Mouse (Mus musculus): ENCODE measurements around the gene Vapa.

The Vapa gene

DNA sequence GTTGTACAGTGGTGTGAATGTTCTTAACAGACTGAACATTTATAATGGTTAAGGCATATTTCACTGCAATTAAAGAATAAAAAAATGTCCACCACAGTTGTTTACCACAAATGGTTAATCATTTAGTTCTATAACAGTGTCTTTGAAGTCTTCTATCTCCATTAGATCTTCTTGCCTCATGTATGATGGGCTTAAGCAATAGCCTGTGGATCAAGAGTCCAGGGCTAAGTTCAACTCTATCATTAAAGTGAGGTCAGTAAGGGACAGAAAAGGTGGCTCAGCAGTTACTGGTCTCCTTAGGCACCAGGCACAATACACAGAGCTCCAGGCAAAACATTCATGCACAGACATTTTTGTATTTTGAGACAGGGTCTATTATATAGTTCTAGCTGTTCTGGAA lies 9.8 kb upstream of the Vapa start:
- no peak for DNase-seq (ENCODE audit: low spot score)

GRCm38 (mm10) chr17:65618431-65618830 lies 5.1 kb upstream of the Vapa start:
- no peak for DNase-seq (ENCODE audit: low spot score)

DNA sequence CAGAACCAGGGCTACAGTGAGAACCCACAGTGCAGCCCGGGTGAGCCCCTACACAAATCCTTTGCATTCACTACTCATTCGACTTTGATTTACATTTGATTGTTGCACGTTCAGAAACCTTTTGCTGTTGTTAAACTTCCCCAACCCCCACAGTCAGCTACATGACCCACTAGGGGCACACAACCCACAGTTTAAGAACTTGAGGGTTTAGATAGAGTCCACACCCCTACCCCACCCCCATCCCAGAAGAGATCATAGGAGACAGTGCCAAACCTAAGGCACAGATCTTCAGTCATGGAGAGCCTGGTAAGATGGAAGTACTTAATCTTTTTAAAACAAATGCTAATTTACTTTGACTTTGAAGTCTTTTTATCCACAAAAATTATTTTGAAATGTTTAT lies 2.3 kb upstream of the Vapa start:
- DNase-seq (ENCODE audit: low spot score) = no peak

DNA sequence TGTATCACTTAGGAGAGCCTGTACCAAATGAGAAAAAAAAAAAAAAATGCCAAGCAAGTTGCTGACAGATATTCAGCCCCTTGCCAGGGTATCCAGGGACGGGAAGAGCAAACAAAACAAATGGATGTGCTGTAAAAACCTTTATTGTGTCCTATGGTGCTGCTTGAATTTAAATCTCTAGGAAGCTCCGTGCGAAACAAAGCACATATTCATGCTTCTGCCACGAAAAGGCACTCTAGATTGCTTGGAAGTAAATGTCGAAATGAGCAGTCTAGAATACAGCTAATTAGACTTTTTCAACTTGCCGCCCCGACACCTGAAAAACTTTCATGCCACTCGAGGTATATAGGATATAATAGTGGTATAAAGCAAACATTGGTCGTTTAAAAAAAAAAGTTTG lies 1.1 kb upstream of the Vapa start:
- no peak for DNase-seq (ENCODE audit: low spot score)

DNA sequence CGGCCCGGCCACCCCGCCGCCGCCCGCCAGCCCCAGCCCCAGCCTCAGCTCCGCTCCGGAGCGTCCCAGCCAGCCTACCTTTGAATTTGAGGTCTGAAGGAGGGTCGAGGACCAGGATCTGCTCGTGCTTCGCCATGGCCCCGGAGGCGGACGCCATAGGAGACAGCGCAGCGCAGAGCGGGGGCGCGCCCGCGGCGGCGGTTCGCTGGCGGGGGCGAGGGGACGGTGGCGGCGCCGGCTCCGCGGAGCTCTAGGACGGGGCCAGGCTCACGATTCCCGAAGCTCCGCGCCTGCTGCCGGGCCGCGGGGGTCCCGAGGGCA lies 253 bp downstream of the Vapa start:
- DNase-seq (ENCODE audit: low spot score) = no peak

- DNase-seq (ENCODE audit: low spot score) = peak; percentile 20
Observed at GRCm38 (mm10) chr17:65612391-65613141, 789 bp downstream of the Vapa start.

DNA sequence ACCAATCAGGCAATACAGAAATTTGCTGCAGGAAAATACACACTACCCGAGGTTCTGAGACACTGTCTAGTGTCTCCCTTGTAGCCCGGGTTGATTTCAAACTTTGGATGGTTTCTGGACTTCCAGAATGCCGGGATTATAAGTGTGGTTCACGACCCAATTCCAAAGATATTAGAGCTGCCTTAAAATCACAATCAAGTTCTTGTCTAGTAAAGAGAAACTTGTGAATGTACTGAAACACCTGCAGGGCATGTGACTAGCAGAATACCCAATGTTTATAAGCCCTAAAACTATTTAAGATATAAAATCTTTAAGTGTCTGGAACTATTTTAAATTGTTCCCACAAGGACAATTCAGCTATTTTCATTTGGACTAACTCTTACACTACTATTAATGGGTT lies 1.6 kb downstream of the Vapa start:
- DNase-seq (ENCODE audit: low spot score) = no peak

DNA sequence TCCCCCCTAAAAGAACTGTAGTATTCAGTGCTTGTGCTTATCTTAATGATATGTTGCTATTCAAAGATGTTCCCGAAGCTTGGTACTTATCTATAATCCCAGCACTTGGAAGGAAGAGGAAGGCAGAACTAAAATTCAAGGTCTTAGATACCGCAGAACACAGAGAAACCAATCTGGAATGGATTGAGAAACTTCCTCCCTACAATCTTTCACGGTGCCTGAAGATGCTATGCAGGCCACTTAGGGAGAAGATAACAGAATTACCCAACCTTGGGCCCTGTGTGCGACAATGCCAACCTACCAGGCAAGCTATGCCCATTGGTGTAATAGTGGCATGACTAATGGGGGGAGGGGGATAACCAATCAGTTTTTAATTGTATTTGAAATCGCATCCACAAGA lies 4.6 kb downstream of the Vapa start:
- no peak for DNase-seq (ENCODE audit: low spot score)

DNA sequence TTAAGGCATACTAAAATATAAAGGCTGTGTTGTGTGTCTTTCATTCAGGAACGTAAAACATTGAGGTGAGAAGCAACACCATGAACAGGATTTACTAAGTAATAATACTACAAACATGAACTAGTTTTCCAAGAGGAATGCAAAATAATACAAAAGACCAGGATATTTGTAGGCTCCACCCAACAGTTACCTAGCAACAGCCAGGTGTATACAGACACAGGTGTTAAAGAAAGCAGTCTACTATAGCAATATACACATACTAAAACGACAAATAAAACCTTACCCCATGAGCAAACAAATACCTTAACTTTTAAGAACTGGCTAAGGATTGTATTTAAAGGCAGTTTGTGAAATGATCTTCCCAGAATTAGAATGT lies 5.1 kb downstream of the Vapa start:
- no peak for DNase-seq (ENCODE audit: low spot score)

DNA sequence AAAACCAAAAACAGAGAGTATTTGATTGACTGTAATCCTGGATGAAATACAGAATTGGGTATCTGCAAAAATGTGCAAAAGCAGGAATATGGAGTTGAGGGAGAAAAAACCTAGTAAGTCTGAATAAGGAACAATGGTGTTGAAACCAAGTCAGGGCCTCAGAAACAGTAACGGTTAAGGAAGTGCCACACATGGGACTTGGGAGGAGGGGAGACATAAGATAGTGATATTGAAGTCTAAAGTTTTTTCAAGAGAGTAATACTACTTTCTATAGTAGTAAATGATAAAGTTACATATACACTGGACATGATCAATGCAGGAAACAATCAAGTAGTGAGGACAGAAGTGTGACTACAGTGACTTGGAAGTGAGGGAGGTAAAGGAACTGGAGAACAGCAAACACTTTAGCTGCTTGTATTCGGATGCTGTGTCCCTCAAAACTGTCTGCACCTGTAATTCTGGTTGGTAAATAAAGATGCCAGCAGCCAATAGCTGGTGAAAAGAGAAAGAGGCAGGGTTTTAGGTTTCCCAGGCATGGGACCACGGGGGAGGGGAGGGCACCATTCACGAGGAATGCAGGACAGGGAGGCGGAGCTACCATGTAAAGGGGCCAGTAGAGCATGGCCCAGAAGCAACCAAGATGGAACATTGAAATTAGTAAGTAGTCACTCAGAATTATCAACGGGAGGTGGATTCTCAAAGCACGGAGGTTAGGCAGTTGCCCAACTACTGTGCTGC lies 5.6 kb downstream of the Vapa start:
- DNase-seq (ENCODE audit: low spot score) = no peak

DNA sequence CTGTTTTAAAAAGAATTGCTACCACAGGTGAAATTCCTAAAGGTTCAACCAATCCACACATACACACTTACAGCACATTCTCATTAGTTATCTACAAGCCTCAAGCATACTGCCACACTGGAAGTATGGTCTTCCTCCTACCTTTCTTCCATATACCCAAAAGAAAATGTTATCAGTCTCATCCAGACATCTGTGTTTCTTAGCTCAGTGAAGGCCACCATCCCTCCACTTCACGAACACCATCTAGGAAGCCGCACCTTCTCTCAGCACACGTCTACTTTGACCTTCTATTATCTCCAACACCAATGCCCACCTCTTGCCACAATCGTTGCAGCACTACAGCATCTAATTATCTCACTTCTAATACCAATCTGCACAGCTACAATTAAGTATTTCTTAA lies 7.3 kb downstream of the Vapa start:
- DNase-seq (ENCODE audit: low spot score) = no peak

DNA sequence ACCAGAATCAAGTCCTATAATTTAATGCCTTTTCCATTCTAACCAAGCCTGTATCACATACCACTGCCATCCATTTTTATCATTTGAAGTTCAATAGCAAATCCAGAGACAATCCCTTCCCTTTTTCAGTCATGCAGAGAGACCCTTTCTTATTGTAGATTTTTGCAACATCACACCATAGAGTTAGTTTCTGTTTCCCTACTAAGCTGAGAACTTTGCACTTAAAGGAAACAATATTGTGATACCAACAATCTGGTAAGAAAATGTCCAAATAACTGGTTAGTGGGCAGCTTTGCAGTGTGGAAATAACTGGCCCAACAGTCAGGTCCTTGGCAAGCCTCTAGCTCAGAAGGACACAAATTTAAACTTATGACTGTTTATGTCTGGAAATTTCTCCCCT lies 8.5 kb downstream of the Vapa start:
- DNase-seq (ENCODE audit: low spot score) = no peak

- DNase-seq (ENCODE audit: low spot score) = no peak
Observed at GRCm38 (mm10) chr17:65604315-65604714, 9.0 kb downstream of the Vapa start.

- no peak for DNase-seq (ENCODE audit: low spot score)
Observed at GRCm38 (mm10) chr17:65597857-65598486, 15.4 kb downstream of the Vapa start.

- DNase-seq (ENCODE audit: low spot score) = no peak
Observed at GRCm38 (mm10) chr17:65594687-65595086, 18.7 kb downstream of the Vapa start.

GRCm38 (mm10) chr17:65586892-65587291 lies 26.5 kb downstream of the Vapa start:
- no peak for DNase-seq (ENCODE audit: low spot score)

DNA sequence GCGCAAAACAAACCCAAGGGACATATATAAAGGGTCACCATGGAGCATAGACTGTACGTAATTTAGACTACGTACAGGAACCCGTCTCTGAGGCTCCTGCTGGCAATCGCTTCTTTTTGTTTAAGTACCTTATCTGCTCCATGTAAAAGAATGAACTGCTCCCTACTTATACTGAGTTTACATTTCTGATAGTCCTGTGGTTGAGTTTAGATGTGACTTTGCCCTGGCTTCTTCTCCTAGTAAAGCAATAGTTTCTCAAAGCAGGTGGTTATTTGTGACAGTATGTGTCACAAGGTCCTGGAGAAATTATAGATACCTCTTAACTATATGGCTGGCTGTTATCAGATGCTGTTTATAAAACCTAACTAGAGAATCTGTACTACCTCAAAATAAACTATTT lies 31.9 kb downstream of the Vapa start:
- no peak for DNase-seq (ENCODE audit: low spot score)

- DNase-seq (ENCODE audit: low spot score) = no peak
Observed at GRCm38 (mm10) chr17:65579766-65580165, 33.6 kb downstream of the Vapa start.

DNA sequence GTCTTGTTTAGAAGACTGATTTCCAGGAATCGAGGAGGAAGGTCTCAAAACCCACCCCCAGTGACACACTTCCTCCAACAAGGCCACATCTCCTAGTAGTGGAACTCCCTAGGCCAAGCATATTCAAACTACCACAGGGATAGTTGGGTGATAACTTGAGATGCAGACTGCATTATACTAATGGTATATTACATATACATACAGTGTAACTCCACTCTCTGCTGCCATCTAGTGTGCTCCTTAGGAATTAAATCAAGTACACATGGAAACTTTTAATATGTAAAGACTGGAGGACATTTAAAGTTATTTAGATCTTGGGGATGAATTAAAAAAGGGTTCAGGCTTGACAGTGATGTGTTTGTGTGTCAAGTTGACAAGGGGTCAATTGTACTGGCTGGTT lies 38.0 kb downstream of the Vapa start:
- DNase-seq (ENCODE audit: low spot score) = no peak

DNA sequence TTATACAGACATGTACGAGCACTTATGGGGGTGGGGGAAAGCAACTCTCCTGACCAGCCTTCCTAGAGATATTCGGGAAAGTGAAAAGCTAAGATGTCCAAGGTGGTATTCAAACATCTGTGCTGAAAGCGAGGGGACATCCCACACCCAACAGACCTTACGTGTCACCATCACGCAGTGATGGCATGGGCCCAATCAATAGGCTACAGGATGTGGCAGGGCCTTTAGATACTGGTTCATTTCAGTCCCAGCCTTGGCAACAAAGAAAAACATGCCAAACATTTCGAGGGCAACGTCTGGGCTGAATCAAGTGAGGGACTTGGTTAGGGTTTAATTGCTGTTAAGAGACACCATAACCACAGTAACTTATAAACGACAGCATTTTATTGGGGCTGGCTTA lies 38.5 kb downstream of the Vapa start:
- DNase-seq (ENCODE audit: low spot score) = no peak

DNA sequence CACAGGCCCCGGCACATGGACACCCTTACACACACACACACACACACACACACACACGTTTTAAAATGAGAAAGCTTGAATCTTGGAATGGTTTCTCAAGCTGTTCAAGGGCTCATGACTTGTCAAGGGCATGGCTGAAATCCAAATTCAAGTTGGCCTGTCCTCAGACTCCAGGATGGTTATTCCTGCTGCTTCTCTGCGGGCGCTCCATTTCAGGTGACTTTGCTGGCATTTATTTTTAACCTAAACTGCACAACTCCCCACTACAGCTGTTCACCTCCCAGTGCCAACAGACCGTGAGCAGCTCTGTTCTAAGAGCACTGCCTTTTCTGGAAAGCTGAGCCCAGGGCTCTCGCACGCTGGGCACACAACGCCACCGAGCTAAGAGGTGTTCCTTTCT lies 41.5 kb downstream of the Vapa start:
- no peak for DNase-seq (ENCODE audit: low spot score)

GRCm38 (mm10) chr17:65571466-65571865 lies 41.9 kb downstream of the Vapa start:
- no peak for DNase-seq (ENCODE audit: low spot score)

- DNase-seq (ENCODE audit: low spot score) = no peak
Observed at GRCm38 (mm10) chr17:65564189-65564588, 49.2 kb downstream of the Vapa start.

GRCm38 (mm10) chr17:65563345-65563744 lies 50.0 kb downstream of the Vapa start:
- DNase-seq (ENCODE audit: low spot score) = no peak
